Mouse (Mus musculus): ENCODE data around the gene Mr1. TPM values are rescaled to one million over a fixed set of nuclear protein-coding genes. Genes with fewer than 3 reads are reported as not detected.
A peak's percentile ranks its signal among the peaks of the same experiment; 100 is the strongest.

Mr1 gene
- total RNA-seq, 2 experiments from 2014 or later, result 3.3 to 7.6 TPM

DNA sequence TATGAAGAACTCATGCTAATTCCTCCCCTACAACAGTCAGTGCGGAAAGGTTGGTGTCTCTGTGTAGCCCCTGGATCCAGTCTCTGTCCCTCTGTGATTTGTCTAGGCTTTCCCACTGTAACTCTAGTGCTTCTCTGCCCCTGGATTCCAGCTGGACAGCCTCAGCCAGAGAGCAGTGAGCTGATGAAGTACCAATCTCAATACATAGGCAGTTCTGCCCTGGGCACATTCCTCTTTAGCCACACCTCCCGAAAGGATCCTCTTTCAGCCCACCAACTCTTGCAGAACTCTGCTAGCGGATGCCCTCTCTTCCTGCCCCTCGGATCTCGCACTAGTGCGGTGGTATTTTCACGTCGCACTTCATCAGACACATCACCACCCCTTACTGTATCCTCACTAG is 11.7 kb downstream of the Mr1 start:
- no peak for ATAC-seq (replicated peaks; ENCODE audit: poor library complexity)

DNA sequence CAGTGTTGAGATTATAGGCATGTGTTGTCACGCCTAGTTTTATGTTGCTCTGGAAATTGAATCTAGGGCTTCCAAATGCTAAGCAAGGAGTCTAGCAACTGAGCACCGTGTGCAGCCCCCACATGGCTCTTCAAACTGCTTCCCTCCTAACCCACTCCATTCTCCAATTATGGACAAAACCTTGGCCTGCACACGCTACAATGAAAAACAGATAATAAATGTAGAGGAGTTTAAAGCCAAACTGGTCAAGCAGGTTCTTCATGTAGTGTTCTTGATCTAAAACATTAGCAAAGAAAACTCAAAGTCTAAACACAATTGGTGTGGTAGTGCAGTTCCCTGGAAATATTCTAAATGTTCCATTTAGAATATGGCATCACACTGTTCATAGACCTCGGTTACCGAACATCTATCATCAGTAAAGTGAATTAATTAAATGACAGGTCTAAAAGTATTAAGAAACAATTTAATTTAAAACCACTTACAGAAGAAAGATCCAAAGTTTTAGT is 19.1 kb downstream of the Mr1 start:
- ATAC-seq (replicated peaks; ENCODE audit: poor library complexity), result no peak

DNA sequence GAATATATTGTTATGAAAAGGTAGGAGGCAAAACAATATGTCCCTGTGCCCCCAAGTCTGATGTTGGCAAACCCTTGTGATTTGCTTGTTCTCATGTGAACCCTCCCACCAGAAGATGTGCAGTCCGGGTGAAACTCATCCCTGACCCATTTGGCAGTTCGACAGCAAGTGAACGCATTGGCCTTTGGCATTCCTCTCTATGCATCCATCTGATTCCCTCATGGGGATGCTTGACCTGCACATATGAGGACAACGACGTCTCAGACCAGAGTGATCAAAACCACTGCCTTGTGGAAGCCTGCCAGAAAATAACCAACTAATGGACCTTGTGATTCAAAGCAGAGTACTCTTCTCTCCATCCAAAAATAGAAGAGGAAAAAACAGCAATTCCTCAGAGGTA is 19.9 kb downstream of the Mr1 start:
- no peak for ATAC-seq (replicated peaks; ENCODE audit: poor library complexity)

DNA sequence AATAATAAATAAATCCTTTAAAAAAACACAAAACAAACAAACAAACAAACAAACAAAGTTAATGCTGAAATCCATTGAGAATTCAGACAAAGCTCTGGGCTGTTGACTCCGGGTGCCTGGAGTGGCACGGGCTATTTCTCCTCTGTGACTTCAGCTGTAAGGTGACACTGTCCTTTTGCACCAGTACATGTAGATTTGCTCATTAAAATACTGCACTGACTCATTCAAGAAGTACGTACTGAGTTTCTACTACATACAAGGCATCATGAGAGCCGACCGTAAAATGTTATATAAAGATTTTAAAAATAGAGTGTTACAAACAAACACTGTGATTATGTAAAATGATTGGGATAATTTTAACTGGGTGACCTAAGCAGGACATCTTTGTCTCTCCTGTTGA is 22.2 kb downstream of the Mr1 start:
- no peak for ATAC-seq (replicated peaks; ENCODE audit: poor library complexity)

DNA sequence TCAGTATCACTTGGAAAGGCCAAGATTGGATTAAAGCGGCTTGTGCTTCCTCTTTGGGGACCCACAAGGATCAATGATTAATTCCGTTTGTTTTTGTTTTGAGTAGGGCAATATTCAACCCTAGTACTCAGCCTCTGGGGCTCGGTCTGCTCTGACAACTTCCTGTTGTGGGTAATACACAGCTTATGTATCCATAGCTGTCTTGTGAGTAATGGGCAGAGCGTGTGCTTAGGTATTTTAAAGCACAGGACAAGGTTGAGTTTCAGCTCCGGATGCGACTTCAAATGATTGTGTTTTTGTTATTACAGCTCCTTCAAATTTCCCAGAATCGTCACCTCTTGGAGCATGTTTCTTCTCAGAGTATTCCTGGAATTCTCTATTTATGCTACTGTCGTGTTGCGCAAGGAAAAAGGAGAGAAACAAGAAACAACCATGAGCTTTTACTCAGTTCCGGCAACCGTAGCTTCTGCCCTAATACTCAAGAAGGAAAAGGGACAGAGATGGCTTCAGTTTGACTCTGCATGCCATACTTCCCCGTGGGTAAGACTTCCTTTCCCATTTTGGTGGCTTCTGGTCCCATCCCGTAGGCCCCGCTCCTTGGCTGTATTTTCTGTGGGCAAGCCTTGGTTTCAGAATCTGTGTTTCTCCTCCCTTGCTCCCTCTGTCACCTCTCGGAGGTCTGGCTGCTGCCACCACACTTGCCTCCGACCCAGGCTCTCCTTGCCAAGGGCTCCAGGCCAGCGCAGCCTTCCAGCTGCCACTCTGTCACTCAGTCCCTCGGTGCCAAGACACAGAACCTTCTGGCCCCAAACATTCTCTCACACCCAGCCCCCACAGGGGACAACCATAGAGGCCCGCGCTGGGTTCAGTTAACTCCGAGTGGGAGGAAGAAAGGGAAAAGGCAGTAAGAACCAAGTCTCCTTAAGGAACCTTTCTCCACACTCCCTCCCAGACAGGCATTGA is 24.4 kb downstream of the Mr1 start:
- ATAC-seq (replicated peaks; ENCODE audit: poor library complexity), result no peak

DNA sequence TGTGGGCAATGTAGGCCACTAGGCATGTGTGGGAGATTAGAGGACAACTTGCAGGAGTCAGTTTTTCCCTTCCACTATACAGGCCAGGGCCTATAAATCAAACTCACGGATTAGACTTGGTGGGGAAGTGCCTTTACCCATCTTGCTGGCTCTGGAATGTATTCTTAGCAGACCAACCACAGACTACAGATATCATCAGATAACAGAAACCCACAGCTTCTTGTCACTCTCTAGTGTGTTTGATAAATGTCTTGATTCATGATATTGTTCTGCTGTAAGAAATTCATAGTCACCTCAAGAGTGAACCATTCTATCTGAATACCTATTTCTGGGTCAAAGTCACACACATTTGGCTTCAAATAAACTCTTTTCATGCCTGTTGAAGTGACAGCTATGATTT is 26.9 kb downstream of the Mr1 start:
- 0 out of 2 replicates have a peak, but pooled peaks have one; percentile 20 for ATAC-seq (replicated peaks; ENCODE audit: poor library complexity)

DNA sequence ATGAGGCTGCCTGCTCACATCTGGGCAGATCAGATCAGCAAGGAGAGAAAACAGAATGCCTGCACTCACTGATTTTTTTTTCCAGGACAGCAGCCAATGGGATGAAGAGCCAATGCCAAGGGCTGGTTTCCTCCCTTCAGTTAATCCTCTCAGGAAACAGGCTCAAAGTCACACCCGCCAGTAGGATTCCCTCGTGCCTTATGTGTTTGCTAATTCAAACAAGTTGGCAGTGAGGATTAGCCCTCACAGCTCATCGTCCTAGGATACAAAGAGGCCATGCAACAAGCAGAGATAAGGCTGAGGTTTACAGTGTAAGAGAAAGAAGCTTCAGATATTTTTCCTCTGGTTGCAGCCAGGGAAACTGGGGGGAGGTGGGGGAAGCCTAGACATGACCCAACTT is 32.7 kb downstream of the Mr1 start:
- peak; percentile 46; the same call in 1 of the 2 replicates for ATAC-seq (replicated peaks; ENCODE audit: poor library complexity)

DNA sequence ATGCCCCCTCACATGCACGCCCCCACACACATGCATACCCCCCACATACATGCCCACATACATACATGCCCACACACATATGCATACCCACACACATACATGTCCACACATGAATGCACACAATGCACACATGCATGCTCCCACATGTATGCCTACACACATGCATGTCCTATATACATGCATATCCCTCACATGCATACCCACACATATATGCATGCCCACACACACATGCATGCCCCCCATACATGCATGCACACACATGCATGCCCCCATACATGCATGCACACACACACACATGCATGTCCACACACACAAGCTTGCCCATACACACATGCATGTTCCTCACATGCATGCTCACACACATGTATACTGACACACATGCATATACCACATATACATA is 33.7 kb downstream of the Mr1 start:
- ATAC-seq (replicated peaks; ENCODE audit: poor library complexity), result no peak

DNA sequence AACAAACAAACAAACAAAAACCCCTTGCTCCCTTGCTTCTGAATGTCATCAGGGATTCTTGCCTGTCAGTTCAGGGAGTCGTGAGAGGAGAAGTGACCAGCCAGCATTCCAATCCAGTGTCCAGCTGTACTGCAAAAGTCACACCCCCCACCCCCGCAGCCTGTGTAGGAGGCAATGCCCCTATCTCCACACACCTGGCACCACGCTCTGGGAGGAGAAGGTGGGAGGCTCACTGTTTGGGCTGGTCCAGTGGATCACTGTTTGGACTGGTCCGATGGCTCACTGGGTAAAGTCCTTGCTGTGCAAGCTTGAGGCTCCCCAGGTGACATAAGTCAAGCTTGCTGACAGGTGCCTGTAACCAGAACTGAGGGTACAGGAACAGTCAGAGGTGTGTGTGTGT is 34.5 kb downstream of the Mr1 start:
- ATAC-seq (replicated peaks; ENCODE audit: poor library complexity), result no peak

DNA sequence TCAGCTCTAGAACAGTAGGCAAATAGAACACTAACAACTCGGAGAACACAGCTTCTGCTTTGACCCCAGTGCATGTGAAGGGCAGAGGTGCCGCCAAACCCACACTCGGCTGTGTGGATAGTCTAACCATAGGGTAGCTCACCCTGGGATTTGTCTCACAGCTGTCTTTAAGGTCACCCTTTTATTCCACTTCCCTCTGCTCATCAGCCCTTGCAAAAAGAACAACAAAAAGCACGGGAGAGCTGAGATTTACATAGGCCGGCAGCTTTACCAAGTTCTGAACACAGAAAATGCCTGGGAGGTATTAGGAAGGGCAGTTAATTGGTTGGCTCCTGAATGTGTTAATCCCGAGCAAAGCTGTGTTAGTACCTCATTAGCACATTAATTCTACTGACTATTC is 35.1 kb downstream of the Mr1 start:
- no peak for ATAC-seq (replicated peaks; ENCODE audit: poor library complexity)

DNA sequence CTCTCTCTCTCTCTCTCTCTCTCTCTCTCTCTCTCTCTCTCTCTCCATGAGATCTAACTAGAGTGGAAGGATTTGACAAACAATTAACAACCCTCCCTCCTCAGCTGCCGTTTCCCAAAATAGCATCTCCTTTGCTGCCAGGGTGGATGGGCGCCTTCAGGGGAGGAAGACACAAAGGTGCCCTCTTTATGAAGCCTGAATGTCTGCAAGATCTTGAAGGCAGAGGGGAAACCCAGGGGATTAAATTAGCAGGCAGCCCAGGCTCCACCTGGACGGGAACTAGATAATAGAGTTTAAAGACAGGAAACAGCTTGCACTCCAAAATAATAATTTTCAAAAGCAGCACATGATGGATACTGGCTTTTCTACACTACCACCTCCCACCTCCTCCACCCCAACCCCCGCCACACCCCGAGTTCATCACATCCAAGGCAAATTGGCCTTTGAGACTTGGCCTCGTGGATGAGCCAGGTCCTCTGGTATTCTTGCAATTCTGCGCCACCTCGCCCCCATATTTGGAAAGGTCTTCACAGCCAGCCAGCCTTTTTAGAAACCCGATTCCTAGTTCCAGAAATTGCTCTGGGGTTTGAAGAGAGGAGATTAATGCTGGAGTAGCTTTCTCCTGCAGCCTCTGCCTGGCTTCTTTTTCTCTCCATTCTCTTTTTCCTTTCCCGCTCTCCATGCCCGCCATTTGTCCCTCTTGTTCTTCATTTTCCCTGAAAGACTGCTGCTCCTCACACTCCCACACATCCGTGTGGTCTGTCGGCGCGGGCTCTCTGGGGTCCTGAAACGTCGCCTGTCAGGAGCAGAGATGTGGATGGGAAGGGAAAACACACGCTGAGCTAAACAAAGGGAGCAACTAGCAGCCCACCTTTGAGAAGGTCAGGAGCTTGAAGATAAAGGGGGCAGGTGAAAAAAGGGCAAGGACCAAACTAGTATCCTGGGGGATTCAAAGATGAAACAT is 36.9 kb downstream of the Mr1 start:
- ATAC-seq (replicated peaks; ENCODE audit: poor library complexity), result no peak

DNA sequence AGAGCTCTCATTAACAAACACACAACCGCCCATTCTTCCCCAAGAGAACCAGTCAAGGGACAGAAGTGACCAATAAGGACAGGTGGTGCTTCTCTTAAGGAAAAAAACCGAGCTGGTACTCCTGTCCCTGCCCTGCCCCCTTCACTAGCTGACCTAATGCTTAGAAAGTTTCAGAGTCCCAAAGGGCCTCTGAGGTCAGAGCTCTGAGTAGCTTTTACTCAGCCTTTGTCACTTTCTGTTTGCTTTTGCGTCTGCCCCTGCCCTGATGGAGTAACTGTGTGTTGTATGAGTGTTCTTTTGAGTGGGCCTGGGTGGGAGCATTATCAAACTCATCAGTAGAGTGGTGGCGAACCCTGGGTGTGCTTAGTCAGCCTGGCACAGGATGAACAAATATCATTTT is 38.2 kb downstream of the Mr1 start:
- 0 out of 2 replicates have a peak, but pooled peaks have one; percentile 15 for ATAC-seq (replicated peaks; ENCODE audit: poor library complexity)

DNA sequence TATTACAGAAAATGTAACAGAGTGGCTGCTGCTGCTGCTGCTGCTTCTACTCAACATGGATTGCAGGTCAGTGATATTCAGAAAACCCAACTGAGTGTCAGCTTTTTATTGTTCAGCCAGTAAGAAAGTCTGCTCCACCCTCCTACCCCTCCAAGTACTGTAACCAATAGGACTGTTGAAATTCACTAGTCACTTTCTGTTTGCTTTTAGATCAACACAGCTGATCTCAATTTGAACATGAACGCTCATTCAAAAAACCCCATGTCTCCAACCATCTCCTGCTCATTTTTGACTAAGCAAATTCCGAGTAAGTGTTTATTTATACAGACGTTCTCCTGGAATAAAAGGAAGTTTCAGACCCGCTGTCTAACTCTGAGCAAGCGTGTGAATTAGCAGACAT is 38.8 kb downstream of the Mr1 start:
- ATAC-seq (replicated peaks; ENCODE audit: poor library complexity), result peak; percentile 45

DNA sequence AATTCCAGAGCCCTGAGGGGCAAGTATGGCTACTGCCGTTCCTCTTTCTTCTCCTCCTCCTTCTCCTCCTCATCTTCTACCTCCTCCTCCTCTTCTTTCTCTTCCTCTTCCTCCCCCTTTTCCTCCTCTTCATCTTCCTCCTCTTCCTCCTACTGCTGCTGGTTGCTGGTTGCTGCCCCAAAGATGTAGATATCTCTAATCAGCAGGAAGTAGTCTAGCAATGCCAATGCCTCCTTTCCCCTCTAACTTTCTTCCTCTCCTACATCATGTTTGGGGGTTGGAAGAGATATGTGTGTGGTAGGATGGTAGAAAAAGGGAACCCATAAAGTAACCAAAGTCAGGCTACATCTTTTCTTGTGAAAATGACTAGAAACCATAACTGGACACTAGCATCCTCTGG is 40.3 kb downstream of the Mr1 start:
- ATAC-seq (replicated peaks; ENCODE audit: poor library complexity), result no peak

DNA sequence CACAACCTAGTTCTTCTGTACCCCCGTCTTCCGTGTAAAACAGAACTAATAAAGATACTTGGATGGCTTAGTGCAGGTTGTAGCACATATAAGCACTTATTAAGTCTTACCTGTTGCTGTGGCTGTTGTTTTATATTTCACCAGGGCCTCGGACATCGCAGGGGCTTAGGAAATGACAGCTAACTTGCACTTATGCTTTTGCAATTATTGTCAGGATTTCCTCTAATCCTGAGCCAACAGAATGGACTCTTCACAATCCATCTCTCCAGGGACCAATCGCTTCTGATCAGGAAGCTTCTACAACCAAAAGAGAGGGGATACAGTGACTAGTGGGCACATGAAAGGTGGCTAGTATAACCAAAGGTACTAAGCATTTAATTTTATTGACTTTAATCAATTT is 42.6 kb downstream of the Mr1 start:
- no peak for ATAC-seq (replicated peaks; ENCODE audit: poor library complexity)

DNA sequence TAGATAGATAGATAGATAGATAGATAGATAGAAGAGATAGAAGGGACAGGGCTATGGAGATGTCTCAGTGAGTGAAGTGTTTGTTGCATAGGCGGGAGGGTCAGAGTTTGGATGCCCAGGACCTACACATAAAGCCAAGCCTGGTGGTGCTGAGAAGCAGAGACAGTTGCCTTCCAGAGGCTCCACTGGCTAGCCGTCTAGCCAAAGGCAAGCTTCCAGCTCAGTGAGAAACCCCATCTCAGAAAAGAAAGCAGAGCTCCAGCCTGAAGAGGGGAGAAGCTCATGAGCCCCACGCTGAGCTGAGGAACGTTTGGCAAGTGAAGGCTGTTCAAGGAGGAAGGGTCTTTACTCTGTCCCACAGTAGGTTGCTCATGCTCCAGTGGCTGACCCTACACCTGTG is 44.0 kb downstream of the Mr1 start:
- ATAC-seq (replicated peaks; ENCODE audit: poor library complexity), result no peak

DNA sequence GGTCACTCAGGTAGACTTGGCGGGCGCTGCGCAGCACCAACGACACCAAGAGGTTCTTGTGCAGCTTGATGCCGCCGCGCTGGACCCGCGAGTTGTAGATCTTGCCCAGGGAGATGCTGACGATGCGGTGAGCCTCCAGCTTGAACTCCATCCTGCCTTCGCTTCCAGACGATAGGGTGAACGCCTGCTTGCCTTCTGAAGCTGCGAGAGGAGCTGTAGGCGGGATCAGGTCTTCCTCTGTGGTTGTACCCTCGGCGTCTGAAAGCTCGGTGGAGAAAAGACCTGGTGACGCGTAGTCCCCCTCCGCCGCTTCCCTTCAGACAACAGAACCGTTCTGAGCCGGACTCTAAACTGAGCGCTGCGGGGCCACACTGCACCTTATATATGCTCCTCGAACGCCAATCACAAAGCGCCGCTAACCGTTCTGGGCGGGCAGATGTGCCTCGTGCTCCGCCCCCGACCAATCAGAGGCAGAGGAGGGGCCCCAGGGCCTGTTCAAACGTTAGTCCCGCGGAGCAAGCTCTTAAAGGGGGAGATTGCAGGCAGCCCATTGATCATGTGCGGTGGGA is 47.2 kb downstream of the Mr1 start, which contains the start of gene Ier5:
Ier5 (minus strand) TSS at position 357 of the 569 bp plus-strand sequence.
- ATAC-seq (replicated peaks; ENCODE audit: poor library complexity), result peak; percentile 81

DNA sequence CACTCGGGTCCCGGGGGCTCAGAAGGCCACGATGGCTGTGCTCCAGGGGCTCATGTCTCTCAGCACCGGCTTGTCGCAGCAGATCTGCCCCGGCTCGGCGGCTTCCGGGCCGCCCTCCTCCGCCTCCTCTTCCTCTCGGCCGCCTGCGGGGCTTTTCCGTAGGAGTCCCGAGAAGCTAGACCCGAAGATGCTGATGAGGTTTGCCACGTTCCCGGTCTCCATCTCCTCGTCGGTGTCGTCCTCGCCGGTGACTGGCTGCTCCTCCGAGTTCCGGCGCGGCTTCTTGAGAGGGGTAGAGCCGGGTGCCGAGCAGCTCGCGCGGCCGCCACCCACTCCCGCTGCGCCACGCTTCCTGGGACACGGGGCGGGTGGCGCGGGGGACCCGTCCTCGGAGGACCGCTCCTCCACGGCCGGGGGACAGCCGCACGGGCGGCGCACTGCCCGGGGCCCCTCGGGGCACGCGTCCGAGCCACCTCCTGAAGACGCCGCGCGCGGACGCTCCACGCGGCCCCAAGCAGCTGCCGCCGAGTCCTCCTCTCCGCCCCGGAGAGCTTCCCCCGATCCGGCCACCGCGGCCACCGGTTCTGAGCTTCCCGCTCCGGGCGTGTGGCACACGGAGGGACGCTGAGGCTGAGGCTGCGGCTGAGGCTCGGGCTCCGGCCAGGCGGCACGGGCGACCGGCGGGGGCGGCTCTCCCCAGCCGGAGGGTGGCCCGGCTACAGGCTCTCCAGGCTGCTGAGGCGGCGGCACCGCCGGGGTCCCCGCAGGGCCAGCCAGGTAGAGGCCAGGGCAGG is 47.9 kb downstream of the Mr1 start:
- ATAC-seq (replicated peaks; ENCODE audit: poor library complexity), result 0 out of 2 replicates have a peak, but pooled peaks have one; percentile 1

DNA sequence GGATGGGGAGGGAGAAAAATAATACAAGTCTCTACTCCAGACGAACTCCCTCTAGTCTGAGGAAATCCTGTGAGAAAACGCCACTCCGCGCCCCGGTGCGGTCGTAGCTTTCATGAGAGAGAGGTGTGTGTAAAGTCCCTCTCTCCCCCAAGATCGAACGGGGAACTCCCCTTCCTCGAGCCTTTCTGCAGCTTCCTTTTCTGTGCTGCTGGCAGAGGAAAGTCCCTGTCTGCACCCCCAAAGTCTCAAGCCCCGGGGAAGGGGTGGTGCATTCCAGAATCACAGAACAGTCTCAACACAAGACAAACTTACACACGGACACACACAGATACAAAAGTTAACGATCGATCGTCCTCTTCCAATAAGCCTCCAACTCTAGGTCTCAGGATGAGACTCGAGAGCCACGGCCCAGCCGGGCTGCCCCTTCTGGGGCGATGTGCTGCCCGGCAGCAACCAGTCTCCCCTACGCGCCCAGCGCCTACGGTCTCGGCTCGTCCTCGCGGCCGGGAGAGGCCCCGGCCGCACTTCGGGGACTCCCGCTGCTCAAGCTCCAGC is 48.6 kb downstream of the Mr1 start:
- ATAC-seq (replicated peaks; ENCODE audit: poor library complexity), result peak; percentile 17

DNA sequence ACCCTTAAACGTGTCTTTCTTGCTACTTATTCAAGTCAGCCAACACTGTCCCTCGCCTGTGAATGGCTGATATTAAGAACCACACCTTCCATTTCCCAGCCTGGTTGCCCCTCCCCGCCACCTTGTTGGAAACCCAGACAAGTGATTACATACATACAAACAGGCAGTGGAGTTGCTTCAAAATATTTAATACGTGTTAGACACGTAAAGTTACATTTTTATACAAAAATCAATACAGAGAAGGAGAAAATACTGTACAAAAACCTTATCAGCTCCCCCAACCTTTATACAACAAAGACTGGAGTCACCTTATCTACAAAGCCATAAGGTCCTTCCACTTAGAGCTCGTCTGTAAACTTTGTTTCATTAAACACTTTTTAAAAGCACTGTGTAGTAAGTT is 49.3 kb downstream of the Mr1 start:
- ATAC-seq (replicated peaks; ENCODE audit: poor library complexity), result peak; percentile 38

Data from megakaryocyte progenitor cell, adult 5-6 weeks (primary cell).